Mouse (Mus musculus) adrenal gland, postnatal 25 days (tissue): Measurements from ENCODE around the gene Sun1. TPM values are rescaled to one million over a fixed set of nuclear protein-coding genes. Genes with fewer than 3 reads are reported as not detected.

Experiments used
- DNase-seq: peaks from one replicate; pipeline ENCODE4 v3.0.0; 2021; ENCODE audit warnings: mixed read lengths
- total RNA-seq: library from RNA; stranded (reverse); gene quantifications from 2 replicates; pipeline ENCODE4 v1.2.3, GENCODE M21; 2021

The Sun1 gene
- total RNA-seq, 1 experiment from 2014 or later: 109 TPM

DNA sequence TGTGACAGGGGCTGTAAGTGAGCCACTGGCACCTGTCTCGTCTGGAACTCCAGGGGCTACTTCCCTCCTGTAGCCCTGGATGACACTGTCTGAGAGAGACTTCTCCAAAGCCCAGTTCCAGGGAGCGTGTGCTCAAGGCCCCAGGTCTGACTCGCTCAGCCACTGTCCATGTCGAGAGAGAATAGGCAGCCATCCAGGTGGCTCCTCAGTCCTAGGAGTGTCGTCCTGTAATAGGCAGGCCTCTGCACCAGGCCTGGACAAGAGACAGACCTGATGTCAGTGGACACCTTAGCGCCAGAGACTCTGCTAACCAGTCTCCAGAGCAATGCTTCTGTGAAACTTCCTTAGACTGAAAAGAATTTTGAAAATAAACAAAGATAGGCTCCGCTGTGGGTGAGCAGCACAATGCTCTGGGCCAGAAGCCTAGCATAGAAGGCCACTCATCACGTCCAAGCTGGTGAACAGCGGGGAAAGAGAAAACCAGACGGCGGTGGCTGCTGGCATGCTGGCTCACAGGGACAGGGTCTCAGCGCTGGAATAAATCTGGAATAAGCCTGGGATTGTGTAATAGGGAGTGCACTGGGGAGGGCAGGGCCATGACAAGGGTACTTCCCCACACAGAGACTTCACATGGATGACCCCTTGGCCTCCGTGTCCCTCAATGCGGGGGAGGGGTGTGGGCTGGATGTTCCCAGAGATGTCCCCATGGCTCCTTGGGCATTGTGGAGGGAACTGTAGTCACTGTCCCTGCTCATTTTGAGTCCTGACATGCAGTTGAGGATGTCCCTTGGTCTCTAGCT, 85.9 kb downstream of the Sun1 start:
- no peak for DNase-seq

DNA sequence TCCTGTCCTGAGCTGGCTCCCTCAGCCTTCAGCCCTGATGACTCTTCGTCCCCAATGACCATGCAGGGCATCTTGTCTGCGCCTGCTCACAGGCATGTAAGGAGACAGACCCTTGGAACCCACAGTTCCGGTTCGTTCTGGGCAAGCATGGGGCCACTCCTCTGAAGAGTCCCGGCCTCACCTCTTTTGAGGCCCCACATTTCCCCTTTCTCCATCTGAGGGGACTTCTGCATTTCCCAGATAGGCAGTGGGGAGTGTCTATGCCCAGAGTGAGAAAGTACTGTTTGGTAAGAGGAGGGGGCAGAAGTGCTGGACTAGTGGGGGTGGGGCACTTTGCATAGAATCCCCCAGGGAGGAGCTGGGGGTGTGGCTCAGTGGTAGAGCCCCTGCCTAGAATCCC, 86.7 kb downstream of the Sun1 start:
- DNase-seq: no peak

DNA sequence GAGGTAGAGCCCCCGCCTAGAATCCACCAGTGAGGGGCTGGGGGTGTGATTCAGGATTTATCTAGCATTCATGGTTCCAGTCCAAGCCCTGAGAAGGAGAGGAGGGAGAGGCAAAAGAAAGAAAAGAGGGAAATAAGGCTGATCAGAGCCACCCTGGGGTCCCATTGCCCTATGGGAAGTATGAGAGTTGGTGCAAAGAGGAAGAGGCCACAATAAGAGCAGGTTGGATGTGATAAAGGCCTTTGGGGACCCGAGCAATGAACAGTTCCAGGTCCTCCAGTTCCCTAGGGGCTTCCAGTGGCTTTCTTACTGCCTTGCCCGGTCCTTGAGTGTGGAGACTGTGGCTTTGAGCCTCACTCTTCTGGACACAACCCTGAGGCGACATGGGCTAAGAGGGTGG, 87.3 kb downstream of the Sun1 start:
- DNase-seq: no peak

DNA sequence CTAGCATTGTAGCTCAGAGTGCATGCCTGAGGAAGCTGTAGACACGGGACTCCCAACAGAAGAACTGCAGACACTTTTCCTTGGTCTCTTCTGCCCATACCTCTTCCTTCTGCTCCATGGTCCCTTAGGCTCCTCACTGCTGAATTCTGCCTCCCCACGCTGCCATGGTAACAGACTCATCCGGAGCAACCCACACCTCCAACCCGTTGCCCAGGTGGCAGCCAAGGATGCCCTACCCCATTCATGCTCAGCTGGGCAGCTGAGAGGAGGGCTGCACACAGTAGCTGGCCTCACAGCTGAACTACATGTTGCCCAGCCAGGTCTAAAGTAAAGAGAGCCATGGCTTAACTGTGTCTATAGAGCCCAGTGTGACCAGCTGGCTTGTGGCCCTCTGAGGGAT, 88.2 kb downstream of the Sun1 start:
- DNase-seq: no peak

DNA sequence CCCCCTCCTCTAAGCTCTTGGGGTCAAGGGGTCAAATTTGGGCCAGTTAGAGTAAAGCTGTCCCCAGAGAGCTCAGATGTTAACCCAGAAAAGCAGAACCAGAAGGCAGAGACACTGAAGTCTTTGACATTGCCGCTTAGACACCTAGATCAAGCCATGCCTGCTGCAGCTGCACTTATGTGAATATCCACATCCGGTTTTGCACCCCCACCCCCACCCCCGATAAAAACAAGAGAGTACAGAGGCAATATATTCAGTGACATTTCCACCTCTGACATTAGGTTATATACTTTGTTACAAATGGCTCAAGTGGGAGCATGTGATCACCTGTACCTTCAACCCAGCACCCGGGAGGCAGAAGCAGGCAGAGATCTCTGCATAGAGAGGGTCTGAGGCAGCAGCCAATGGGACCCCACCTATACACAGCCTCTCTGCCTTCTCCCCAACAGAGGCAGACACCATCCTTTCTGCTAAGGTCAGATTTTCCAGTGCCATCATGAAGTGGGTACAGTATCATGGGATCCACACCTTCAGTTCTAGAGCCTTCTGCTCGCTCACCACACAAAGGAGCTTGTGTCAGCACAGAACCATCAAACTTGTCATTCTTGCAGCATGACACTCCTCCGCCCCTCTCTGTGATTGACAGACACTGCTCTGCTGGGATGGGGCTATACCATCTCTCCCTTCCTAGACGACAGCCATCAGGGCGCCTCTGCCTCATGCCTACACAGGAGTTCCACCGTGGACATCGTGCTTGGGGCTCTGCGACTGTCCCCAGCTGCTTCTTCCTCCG, 90.2 kb downstream of the Sun1 start:
- no peak for DNase-seq

DNA sequence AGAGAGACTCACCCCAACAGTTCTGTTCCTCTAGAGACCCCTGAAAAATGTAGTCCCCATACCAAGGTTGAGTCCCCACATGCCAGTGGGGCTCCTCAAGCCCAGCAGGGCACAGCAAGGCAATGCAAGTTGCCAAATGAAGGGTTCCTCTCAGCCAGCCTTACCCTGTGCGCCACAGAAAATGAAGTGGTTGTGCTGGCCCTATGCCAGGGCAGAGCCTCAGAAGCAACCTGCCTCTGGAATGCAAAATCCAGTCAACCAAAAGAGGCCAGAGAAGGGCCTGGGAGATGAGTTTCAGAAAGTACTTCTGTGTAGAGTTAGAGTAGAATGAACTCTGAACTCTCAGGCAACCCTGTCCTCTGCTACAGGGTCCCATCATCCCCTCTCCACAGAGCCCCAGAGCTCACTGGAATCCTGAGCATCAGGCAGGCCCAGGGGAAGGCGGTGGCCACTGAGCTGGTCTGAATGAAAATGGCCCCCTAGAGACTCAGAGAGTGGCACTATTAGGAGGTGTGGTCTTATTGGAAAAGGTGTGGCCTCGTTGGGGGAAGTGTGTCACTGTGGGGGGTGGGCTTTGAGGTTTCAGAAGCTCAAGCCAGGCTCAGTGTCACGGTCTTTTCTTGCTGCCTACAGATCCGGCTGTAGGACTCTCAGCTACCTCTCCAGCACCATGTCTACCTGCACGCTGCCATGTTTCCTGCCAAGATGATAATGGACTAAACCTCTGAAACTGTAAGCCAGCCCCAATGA, 91.5 kb downstream of the Sun1 start:
- no peak for DNase-seq

DNA sequence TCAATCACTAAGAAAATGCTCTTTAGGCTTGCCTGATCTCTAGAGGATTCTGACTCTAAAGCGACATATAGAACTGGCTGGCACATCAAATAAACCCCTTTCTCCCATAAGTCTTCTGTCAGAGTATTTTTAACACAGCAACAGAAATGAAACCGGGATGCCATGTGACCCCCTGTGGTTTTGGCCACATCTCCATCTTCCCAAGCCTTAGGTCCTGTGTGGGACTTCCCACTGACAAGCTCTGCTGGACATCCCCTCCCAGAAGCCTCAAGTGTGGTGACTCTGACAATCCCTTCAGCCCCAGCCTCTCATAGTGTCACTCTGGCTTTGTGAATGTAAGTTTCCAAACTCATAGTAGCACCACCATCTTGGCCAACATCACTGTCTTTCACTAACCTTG, 93.7 kb downstream of the Sun1 start:
- no peak for DNase-seq

DNA sequence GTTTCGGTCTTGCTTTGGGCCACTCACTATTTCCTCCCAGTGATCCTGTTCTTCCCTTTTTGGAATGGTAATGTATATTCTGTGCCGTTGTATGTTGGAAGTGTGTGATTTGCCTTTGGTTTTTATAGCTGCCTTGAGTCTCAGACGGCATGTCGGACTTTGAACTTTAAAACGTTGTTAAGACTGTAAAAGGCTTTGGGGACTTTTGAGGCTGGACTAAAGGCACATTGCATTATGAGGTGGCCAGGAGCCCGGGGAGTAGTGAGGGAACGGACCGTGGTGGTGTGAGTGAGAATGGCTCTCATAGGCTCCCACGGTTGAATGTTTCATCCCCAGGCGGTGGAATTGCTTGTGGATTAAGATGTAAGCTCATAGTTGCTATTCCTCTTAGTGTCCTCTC, 96.7 kb downstream of the Sun1 start:
- DNase-seq: no peak

DNA sequence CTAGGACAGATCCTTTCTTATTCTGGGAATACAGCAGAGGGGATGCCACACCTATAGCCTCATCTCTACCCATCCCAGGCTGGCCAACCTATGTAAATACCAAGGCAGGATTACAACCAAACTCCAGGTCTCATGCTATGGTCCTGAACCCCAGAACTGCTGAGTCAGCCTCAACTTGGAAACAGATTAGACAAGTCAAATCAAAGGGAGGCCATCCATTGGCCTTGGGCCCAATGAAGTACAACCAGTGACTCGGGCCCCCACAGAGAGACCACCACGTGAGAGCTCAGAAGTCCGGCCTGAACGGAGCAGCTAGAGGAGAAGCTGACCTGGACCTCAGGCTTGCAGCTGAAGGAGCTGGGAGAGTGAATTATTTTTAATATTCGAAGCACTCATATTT, 97.3 kb downstream of the Sun1 start:
- DNase-seq: no peak

Other genes with a start within 250 kb of the Sun1 start
- gene Pdgfa, start 203.3 kb upstream of the Sun1 start, total RNA-seq: 29.5 and 30.0 TPM in 2 replicates
- gene Prkar1b, start 50.6 kb upstream of the Sun1 start, total RNA-seq: 20.9 and 28.5 TPM in 2 replicates
- gene Dnaaf5, start 50.4 kb upstream of the Sun1 start, total RNA-seq: 20.7 and 25.3 TPM in 2 replicates
- 75.7 and 104 TPM in 2 replicates for gene Get4, start 51.7 kb downstream of the Sun1 start, total RNA-seq
- gene Adap1, start 125.0 kb downstream of the Sun1 start, total RNA-seq: 2.4 and 4.3 TPM in 2 replicates
- 61.7 and 66.5 TPM in 2 replicates for gene Cox19, start 150.8 kb downstream of the Sun1 start, total RNA-seq
- gene Cyp2w1, start 152.0 kb downstream of the Sun1 start, total RNA-seq: not detected in 2 replicates
- 13.1 and 16.0 TPM in 2 replicates for gene Gpr146, start 177.1 kb downstream of the Sun1 start, total RNA-seq
- 0.49 and 0.57 TPM in 2 replicates for gene C130050O18Rik, start 204.6 kb downstream of the Sun1 start, total RNA-seq
- gene Gper1, start 222.5 kb downstream of the Sun1 start, total RNA-seq: 3.5 and 4.8 TPM in 2 replicates